8 mouse cellular contexts compared by ENCODE assay signal in genomic region chr7:27526039-27526827, GRCm38 (mm10). TPM values are rescaled to one million over a fixed set of nuclear protein-coding genes. Genes with fewer than 3 reads are reported as not detected.
DNase-seq lines count a peak whose midpoint lies in the region; ATAC-seq and TF ChIP-seq lines count a peak whose summit lies in the region.

No protein-coding gene starts in this region.

- H3K4me3 ChIP-seq in bone marrow macrophage, adult 2 months (ENCODE audit: insufficient read depth, low read length), result no peak overlapping the region
- H3K4me3 ChIP-seq in heart, embryonic 16.5 days (ENCODE audit: low read length), result no peak overlapping the region
- H3K4me3 ChIP-seq in liver, embryonic 14.5 days (ENCODE audit: insufficient read depth in 1 of 2, low read depth in 2 of 2, low read length in 2 of 2), result peak overlapping the region; percentile 25 to 34; a peak in 2 of 4 replicates
- no peak overlapping the region for H3K4me3 ChIP-seq in neural tube, embryonic 11.5 days (ENCODE audit: low read depth, low read length)

- ATAC-seq in CD4-positive, CD25-positive, alpha-beta regulatory T cell, adult 4 months, result peak; percentile 92
- ATAC-seq in erythroblast, adult 5-6 weeks (replicated peaks; ENCODE audit: low FRiP score, poor library complexity, severe bottlenecking), result peak; percentile 88
- peak; percentile 76; the same call in 1 of the 2 replicates for ATAC-seq in heart, embryonic 16.5 days (replicated peaks; ENCODE audit: extremely low read depth, insufficient read depth, low FRiP score)
- peak; percentile 98 for ATAC-seq in liver, embryonic 14.5 days (ENCODE audit: insufficient read depth)
- ATAC-seq in neural tube, embryonic 11.5 days (ENCODE audit: insufficient read depth, low FRiP score, low TSS enrichment), result no peak

- H3K36me3 ChIP-seq in heart, embryonic 16.5 days (ENCODE audit: control insufficient read depth, insufficient read depth), result 0 out of 2 replicates have a peak, but pooled peaks cover 2% of the 10 kb centered on the region
- H3K36me3 ChIP-seq in liver, embryonic 14.5 days (replicated peaks; ENCODE audit: control insufficient read depth, insufficient read depth, low read depth), result no peaks in the 10 kb centered on the region
- 0 out of 2 replicates have a peak, but pooled peaks cover 2% of the 10 kb centered on the region for H3K36me3 ChIP-seq in neural tube, embryonic 11.5 days (ENCODE audit: control insufficient read depth, insufficient read depth, low read length)

- TF ChIP-seq EP300 in liver, embryonic 14.5 days (IDR thresholded peaks at IDR 0.05; ENCODE audit: low read depth), result peak; percentile 5

- DNase-seq in kidney, postnatal 14 days, result peak; percentile 84
- DNase-seq in liver, embryonic 14.5 days (ENCODE audit: low read depth in 3 of 3, low spot score in 3 of 3), result peak; percentile 76 to 80 (median 80)
- peak; percentile 84 for DNase-seq in neural tube, embryonic 11.5 days (ENCODE audit: low spot score)
- peak; percentile 65 for DNase-seq in telencephalon, adult 2 months (ENCODE audit: low read depth, low spot score)

- 0 out of 2 replicates have a peak overlapping the region, but pooled peaks have one; percentile 3 for H3K4me2 ChIP-seq in heart, embryonic 16.5 days (ENCODE audit: low read depth, low read length)
- peak overlapping the region; percentile 72 for H3K4me2 ChIP-seq in liver, embryonic 14.5 days (ENCODE audit: low read depth)
- no peak overlapping the region for H3K4me2 ChIP-seq in neural tube, embryonic 11.5 days (ENCODE audit: low read depth)

- H3K4me1 ChIP-seq in bone marrow macrophage, adult 2 months (ENCODE audit: control insufficient read depth, insufficient read depth, low read length), result no peaks in the 10 kb centered on the region
- peaks cover 8% of the 10 kb centered on the region for H3K4me1 ChIP-seq in heart, embryonic 16.5 days (ENCODE audit: control insufficient read depth, insufficient read depth, low read length)
- H3K4me1 ChIP-seq in liver, embryonic 14.5 days (replicated peaks; ENCODE audit: control insufficient read depth in 2 of 2, insufficient read depth in 2 of 2, low read length in 1 of 2), result peaks cover 15 to 16% of the 10 kb centered on the region in 2 experiments
- no peaks in the 10 kb centered on the region for H3K4me1 ChIP-seq in neural tube, embryonic 11.5 days (ENCODE audit: control insufficient read depth, insufficient read depth, low read length)

- TF ChIP-seq POLR2A in bone marrow macrophage, adult 2 months (IDR thresholded peaks at IDR 0.05; ENCODE audit: borderline replicate concordance, low read depth, low read length), result no peak

- peak overlapping the region; percentile 36 for H3K9ac ChIP-seq in heart, embryonic 16.5 days (ENCODE audit: low read length)
- H3K9ac ChIP-seq in liver, embryonic 14.5 days (replicated peaks), result peak overlapping the region; percentile 58
- no peak overlapping the region for H3K9ac ChIP-seq in neural tube, embryonic 11.5 days (ENCODE audit: low read length)

- TF ChIP-seq CTCF in bone marrow macrophage, adult 2 months (IDR thresholded peaks at IDR 0.05; ENCODE audit: low read depth, low read length), result peak; percentile 91
- TF ChIP-seq CTCF in liver, embryonic 14.5 days (IDR thresholded peaks at IDR 0.05; ENCODE audit: low read depth), result peak; percentile 100

- 20% methylated on average over 10 of the region's 10 CpGs for WGBS in heart, embryonic 16.5 days
- WGBS in liver, embryonic 14.5 days (ENCODE audit: insufficient replicate concordance), result 14% methylated on average over 10 of the region's 10 CpGs
- 29% methylated on average over 10 of the region's 10 CpGs for WGBS in neural tube, embryonic 11.5 days

- H3K27me3 ChIP-seq in heart, embryonic 16.5 days (ENCODE audit: control insufficient read depth, insufficient read depth, low read length), result no peaks in the 10 kb centered on the region
- no peaks in the 10 kb centered on the region for H3K27me3 ChIP-seq in liver, embryonic 14.5 days (ENCODE audit: control insufficient read depth, insufficient read depth, low read length)
- no peaks in the 10 kb centered on the region for H3K27me3 ChIP-seq in neural tube, embryonic 11.5 days (ENCODE audit: control insufficient read depth, insufficient read depth, low read length)

- H3K9me3 ChIP-seq in heart, embryonic 16.5 days (replicated peaks; ENCODE audit: control insufficient read depth, low read length), result no peaks in the 10 kb centered on the region
- H3K9me3 ChIP-seq in liver, embryonic 14.5 days (ENCODE audit: control insufficient read depth, low read length), result no peaks in the 10 kb centered on the region
- no peaks in the 10 kb centered on the region for H3K9me3 ChIP-seq in neural tube, embryonic 11.5 days (ENCODE audit: control insufficient read depth, low read length)

- no peak overlapping the region for H3K27ac ChIP-seq in bone marrow macrophage, adult 2 months (ENCODE audit: insufficient read depth, low read depth, low read length)
- no peak overlapping the region for H3K27ac ChIP-seq in heart, embryonic 16.5 days (ENCODE audit: low read length)
- peak overlapping the region; percentile 82 for H3K27ac ChIP-seq in liver, embryonic 14.5 days
- no peak overlapping the region for H3K27ac ChIP-seq in neural tube, embryonic 11.5 days (ENCODE audit: low read depth, low read length)

RNA-seq across cellular contexts. Expression of gene Hipk4, which starts 3.2 kb away (rescaled TPM):
- polyA plus RNA-seq in CD4-positive, CD25-positive, alpha-beta regulatory T cell, adult 4 months (2017; shearing (Covaris generic)), result under 1 TPM in 1 of 2 experiments, not detected in 1; 0.28 TPM
- polyA plus RNA-seq in bone marrow macrophage, adult 2 months (2012; ENCODE audit: insufficient read depth, insufficient read length, missing spikeins), result 0.43 TPM in 1 of 2 replicates, not detected in the other
- total RNA-seq in erythroblast, adult 5-6 weeks (2015; ENCODE audit: low replicate concordance), result not detected in 2 replicates
- not detected in 2 replicates for total RNA-seq in erythroblast, adult 5-6 weeks (2017; ENCODE audit: low replicate concordance)
- polyA plus RNA-seq in heart, embryonic 16.5 days (2015; fragmentation: Nextera tagmentation; extraction: Ambion mirVana), result 0.25 and 0.38 TPM in 2 replicates
- 0.49 and 0.50 TPM in 2 replicates for polyA plus RNA-seq in liver, embryonic 14.5 days (2012; rRNA removed)
- polyA plus RNA-seq in liver, embryonic 14.5 days (2014; fragmentation: Nextera tagmentation; extraction: Ambion mirVana), result 0.06 TPM in 1 of 2 replicates, not detected in the other
- polyA plus RNA-seq in neural tube, embryonic 11.5 days (2014; fragmentation: Nextera tagmentation; extraction: Ambion mirVana), result 0.30 and 0.50 TPM in 2 replicates

RNA-seq across cellular contexts. Expression of gene Pld3, which starts 26.8 kb away (rescaled TPM):
- 100 to 1,000 TPM; 191 to 306 TPM for polyA plus RNA-seq in CD4-positive, CD25-positive, alpha-beta regulatory T cell, adult 4 months (2017; shearing (Covaris generic))
- 397 TPM in 2 replicates for polyA plus RNA-seq in bone marrow macrophage, adult 2 months (2012; ENCODE audit: insufficient read depth, insufficient read length, missing spikeins)
- 128 and 139 TPM in 2 replicates for total RNA-seq in erythroblast, adult 5-6 weeks (2015; ENCODE audit: low replicate concordance)
- 73.6 and 84.7 TPM in 2 replicates for total RNA-seq in erythroblast, adult 5-6 weeks (2017; ENCODE audit: low replicate concordance)
- polyA plus RNA-seq in heart, embryonic 16.5 days (2015; fragmentation: Nextera tagmentation; extraction: Ambion mirVana), result 58.6 and 63.4 TPM in 2 replicates
- polyA plus RNA-seq in liver, embryonic 14.5 days (2012; rRNA removed), result 48.9 and 55.9 TPM in 2 replicates
- polyA plus RNA-seq in liver, embryonic 14.5 days (2014; fragmentation: Nextera tagmentation; extraction: Ambion mirVana), result 55.0 TPM in 2 replicates
- 72.0 and 73.9 TPM in 2 replicates for polyA plus RNA-seq in neural tube, embryonic 11.5 days (2014; fragmentation: Nextera tagmentation; extraction: Ambion mirVana)

RNA-seq across cellular contexts. Expression of gene 2310022A10Rik, which starts 26.8 kb away (rescaled TPM):
- polyA plus RNA-seq in CD4-positive, CD25-positive, alpha-beta regulatory T cell, adult 4 months (2017; shearing (Covaris generic)), result 10 to 100 TPM; 15.0 to 25.3 TPM
- polyA plus RNA-seq in bone marrow macrophage, adult 2 months (2012; ENCODE audit: insufficient read depth, insufficient read length, missing spikeins), result 53.6 and 59.8 TPM in 2 replicates
- total RNA-seq in erythroblast, adult 5-6 weeks (2015; ENCODE audit: low replicate concordance), result 2.9 TPM in 1 of 2 replicates, not detected in the other
- 3.6 and 10.4 TPM in 2 replicates for total RNA-seq in erythroblast, adult 5-6 weeks (2017; ENCODE audit: low replicate concordance)
- 40.7 and 41.5 TPM in 2 replicates for polyA plus RNA-seq in heart, embryonic 16.5 days (2015; fragmentation: Nextera tagmentation; extraction: Ambion mirVana)
- 13.8 and 14.9 TPM in 2 replicates for polyA plus RNA-seq in liver, embryonic 14.5 days (2012; rRNA removed)
- 12.7 and 14.6 TPM in 2 replicates for polyA plus RNA-seq in liver, embryonic 14.5 days (2014; fragmentation: Nextera tagmentation; extraction: Ambion mirVana)
- 28.4 and 28.9 TPM in 2 replicates for polyA plus RNA-seq in neural tube, embryonic 11.5 days (2014; fragmentation: Nextera tagmentation; extraction: Ambion mirVana)

RNA-seq across cellular contexts. Expression of gene Prx, which starts 27.1 kb away (rescaled TPM):
- polyA plus RNA-seq in CD4-positive, CD25-positive, alpha-beta regulatory T cell, adult 4 months (2017; shearing (Covaris generic)), result under 1 TPM; 0.22 to 0.62 TPM
- polyA plus RNA-seq in bone marrow macrophage, adult 2 months (2012; ENCODE audit: insufficient read depth, insufficient read length, missing spikeins), result 0.57 and 0.68 TPM in 2 replicates
- total RNA-seq in erythroblast, adult 5-6 weeks (2015; ENCODE audit: low replicate concordance), result not detected in 2 replicates
- total RNA-seq in erythroblast, adult 5-6 weeks (2017; ENCODE audit: low replicate concordance), result 0.28 and 0.43 TPM in 2 replicates
- 1.7 and 2.7 TPM in 2 replicates for polyA plus RNA-seq in heart, embryonic 16.5 days (2015; fragmentation: Nextera tagmentation; extraction: Ambion mirVana)
- 0.55 and 0.73 TPM in 2 replicates for polyA plus RNA-seq in liver, embryonic 14.5 days (2012; rRNA removed)
- 0.23 and 0.29 TPM in 2 replicates for polyA plus RNA-seq in liver, embryonic 14.5 days (2014; fragmentation: Nextera tagmentation; extraction: Ambion mirVana)
- 0.99 and 1.3 TPM in 2 replicates for polyA plus RNA-seq in neural tube, embryonic 11.5 days (2014; fragmentation: Nextera tagmentation; extraction: Ambion mirVana)

RNA-seq across cellular contexts. Expression of gene Sertad1, which starts 39.5 kb away (rescaled TPM):
- 10 to 100 TPM; 46.0 to 51.9 TPM for polyA plus RNA-seq in CD4-positive, CD25-positive, alpha-beta regulatory T cell, adult 4 months (2017; shearing (Covaris generic))
- 22.1 and 24.7 TPM in 2 replicates for polyA plus RNA-seq in bone marrow macrophage, adult 2 months (2012; ENCODE audit: insufficient read depth, insufficient read length, missing spikeins)
- 26.5 and 34.1 TPM in 2 replicates for total RNA-seq in erythroblast, adult 5-6 weeks (2015; ENCODE audit: low replicate concordance)
- total RNA-seq in erythroblast, adult 5-6 weeks (2017; ENCODE audit: low replicate concordance), result 26.2 and 30.5 TPM in 2 replicates
- 36.4 and 44.0 TPM in 2 replicates for polyA plus RNA-seq in heart, embryonic 16.5 days (2015; fragmentation: Nextera tagmentation; extraction: Ambion mirVana)
- 9.9 and 13.5 TPM in 2 replicates for polyA plus RNA-seq in liver, embryonic 14.5 days (2012; rRNA removed)
- polyA plus RNA-seq in liver, embryonic 14.5 days (2014; fragmentation: Nextera tagmentation; extraction: Ambion mirVana), result 19.7 and 20.3 TPM in 2 replicates
- 17.0 and 18.4 TPM in 2 replicates for polyA plus RNA-seq in neural tube, embryonic 11.5 days (2014; fragmentation: Nextera tagmentation; extraction: Ambion mirVana)

Comparison
In these comparisons a context has a peak if more than half of its experiments do, and no peak if none do; other contexts are left out.
1. H3K4me3 ChIP-seq: peak in liver, embryonic 14.5 days (2 of 2); none in bone marrow macrophage, adult 2 months (single experiment), heart, embryonic 16.5 days (single experiment) and neural tube, embryonic 11.5 days (single experiment).
2. Peak in every context shown above with its lines, with median percentiles within 50 percentile points of each other: DNase-seq.